Mouse (Mus musculus): Measurements from ENCODE around the gene Col28a1.

Col28a1 gene

GRCm38 (mm10) chr6:8192517-8192916 is at the start of gene Col28a1:
Col28a1 (minus strand) TSS chr6:8192617.
- no peak for DNase-seq (ENCODE audit: low read depth, low spot score)

GRCm38 (mm10) chr6:8228596-8228995 is 36.2 kb upstream of the Col28a1 start:
- DNase-seq (ENCODE audit: low read depth, low spot score), result peak; percentile 15

- peak; percentile 31 for DNase-seq (ENCODE audit: low read depth, low spot score)
These were observed 34.6 kb upstream of the Col28a1 start for GRCm38 (mm10) chr6:8227035-8227434.

- DNase-seq (ENCODE audit: low read depth, low spot score), result no peak
These were observed 18.2 kb upstream of the Col28a1 start for GRCm38 (mm10) chr6:8210661-8211060.

GRCm38 (mm10) chr6:8209866-8210186 is 17.4 kb upstream of the Col28a1 start:
- no peak for DNase-seq (ENCODE audit: low read depth, low spot score)

DNA sequence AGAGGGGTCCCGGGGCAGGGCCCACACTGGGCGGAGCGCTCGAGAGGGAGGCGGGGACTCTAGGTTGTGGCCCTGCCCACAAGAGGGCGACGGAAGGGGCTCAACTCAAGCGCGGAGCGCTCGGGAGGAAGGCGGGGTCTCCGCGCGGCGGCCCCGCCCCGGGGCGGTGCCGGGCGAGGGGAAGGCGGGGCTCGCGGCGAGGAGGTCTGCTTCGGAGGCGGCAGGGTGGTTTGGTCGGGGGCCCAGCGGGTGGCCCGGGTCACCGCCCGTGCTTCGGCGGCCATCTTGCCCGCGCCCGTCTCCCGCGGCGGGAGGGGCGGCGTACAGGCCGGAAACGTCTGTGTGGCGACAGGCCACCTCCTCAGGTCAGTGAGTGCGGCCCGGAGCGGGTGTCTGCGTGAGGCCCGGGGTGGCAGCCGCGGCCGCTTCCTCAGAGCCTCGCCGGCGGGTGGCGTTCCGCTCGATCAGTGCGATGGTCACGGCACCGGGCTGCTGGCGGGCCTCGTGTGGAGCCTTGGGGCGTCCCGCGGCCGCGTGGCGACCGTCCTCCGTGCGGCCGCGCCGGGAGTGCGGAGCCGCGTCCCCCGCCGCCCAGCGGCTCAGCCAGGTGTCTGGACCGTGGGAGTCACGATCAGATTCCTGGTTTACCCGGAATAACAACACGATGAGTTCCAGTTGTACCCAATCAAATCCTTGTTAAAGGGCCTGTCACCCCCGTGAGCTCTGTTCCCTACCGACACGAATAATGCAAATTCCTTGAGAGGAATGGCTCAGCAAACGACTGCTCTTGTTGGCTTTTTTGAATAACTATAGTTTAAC is 16.8 kb upstream of the Col28a1 start, which contains the start of gene Mios:
Mios (plus strand) TSS at position 176 of the 819 bp plus-strand sequence.
- DNase-seq (ENCODE audit: low read depth, low spot score), result peak; percentile 63

DNA sequence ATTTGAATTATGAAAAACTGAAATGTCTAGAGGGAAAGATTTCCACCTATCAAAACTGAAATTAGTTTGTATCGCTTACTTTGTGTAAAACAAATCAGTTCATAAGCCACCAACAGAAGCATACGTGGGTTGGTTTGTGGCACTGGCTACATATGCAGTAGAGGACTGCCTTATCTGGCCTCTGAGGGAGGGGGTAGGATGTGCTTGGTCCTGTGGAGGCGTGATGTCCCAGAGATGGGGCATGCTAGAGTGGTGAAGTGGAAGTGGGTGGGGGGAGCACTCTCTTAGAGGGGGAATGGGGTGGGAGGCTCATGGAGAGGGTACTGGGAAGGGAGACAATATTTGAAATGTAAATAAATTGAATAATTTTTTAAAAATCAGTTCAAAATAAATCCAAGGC is 2.5 kb downstream of the Col28a1 start:
- no peak for DNase-seq (ENCODE audit: low read depth, low spot score)

DNA sequence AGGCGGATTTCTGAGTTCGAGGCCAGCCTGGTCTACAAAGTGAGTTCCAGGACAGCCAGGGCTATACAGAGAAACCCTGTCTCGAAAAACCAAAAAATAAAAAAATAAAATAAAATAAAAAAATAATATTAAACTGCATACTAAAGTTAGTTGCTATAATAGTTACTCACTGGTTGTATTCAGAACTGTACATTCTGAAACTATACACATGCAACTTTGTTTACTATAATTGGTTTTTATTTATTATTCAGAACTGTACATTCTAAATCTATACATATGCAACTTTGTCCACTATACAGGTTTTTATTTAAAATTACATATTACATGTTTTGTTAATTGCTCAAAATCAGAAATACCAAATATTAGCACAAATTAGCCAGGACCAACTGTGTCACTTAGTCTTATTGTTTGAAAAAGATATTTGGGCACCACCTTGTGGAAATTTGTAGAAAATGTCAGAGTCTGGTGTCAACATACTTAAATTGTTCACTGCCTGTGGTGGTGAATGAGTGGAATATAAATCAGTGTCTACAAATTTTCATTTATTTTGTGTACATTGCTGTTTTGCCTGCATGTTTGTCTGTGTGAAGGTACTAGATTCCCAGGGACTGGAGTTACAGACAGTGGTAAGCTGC is 3.7 kb downstream of the Col28a1 start:
- peak; percentile 21 for DNase-seq (ENCODE audit: low read depth, low spot score)

- DNase-seq (ENCODE audit: low read depth, low spot score), result no peak
These were observed 13.9 kb downstream of the Col28a1 start for GRCm38 (mm10) chr6:8178397-8178941.

DNA sequence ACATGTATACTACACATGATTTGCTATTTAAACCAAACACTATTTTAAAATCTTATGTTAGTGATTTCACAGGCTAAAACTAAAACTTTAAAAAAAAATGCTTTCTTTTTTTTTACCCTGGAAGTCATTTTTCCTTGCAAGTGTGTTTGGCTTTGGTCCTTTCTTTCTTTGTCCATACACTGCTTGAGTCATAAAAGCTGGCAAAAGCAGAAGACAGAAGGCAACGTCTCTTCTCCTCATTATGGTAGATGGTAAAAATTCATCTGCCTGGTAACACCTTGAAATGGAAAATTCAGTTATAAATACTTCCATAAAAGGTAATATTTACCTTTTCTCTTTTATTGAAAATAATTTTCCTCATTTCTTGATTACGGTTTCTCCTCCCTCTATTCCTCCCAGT is 16.3 kb downstream of the Col28a1 start:
- no peak for DNase-seq (ENCODE audit: low read depth, low spot score)

DNA sequence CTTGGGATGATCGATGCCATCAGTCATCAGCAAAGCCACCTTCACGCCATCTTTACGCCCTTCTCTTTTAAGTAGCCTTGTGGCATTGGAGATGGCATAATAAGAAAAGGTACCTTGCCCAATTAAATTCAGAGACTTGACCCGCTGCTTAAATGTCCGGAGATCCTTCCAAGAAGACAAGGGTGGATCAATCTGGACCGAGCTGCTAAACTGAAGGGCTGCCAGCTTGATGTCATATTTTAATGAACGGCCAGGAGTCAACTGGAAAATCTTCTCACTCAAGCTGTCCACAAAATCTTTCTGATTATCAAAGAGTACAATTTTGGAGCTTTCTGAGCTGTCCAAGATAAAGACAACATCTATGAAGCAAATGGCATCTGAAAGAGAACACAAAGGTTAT is 17.1 kb downstream of the Col28a1 start:
- DNase-seq (ENCODE audit: low read depth, low spot score), result no peak

GRCm38 (mm10) chr6:8174062-8174461 is 18.4 kb downstream of the Col28a1 start:
- DNase-seq (ENCODE audit: low read depth, low spot score), result no peak

DNA sequence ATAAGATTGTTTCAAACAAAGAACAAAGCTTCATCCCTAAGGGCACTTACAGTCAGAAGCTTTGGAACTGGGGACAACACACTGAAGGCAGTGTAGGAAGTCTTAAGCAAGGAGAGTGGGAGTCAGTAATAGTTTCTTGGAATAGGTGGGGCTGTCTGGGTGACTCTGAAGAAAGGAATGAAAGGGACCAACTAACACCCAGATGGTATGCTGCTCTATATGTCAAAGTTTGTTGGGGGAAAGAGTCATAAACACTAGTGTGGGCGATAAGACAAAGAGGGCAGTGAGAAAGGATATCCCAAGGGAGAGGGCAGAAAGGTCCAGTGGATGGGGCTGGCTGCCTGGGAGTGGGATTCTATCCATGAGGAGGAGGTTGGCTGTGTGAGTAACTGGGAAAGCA is 20.3 kb downstream of the Col28a1 start:
- no peak for DNase-seq (ENCODE audit: low read depth, low spot score)

DNA sequence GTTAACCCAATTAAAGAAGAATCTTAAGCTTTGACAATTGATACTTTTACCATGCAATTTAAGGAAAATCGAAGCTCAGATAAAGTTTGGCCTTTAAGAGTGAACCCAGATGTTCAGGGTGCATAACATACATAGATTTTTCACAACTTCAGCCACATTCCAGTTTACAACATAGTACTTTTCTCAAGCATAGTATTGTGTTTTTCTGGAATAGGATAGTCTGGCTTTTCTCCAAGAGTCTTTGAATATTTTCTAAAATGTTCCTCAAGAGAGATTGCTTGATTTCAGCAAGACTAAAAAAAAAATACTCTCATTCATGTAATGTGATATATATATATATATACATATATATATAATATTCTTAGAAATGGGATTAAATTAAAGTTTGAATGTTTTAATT is 27.7 kb downstream of the Col28a1 start:
- no peak for DNase-seq (ENCODE audit: low read depth, low spot score)

DNA sequence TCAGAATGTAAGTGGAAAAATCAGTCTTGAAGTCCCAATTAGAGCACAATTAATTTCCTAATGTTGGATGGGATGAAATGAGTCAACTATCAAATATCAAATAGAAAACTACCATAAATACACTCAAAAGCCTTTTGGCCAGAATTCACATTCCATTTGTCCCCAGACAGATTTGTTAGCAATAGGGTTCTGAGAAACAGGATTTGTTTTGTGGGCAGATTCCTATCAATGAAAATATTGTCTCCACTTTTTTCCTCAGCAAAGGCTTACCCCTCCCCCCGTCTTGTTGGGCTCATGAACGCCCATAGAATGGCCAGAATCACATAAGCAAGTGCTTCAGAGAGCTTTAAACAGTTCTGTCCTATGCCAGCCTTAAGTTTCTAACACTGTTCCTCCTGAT is 32.4 kb downstream of the Col28a1 start:
- DNase-seq (ENCODE audit: low read depth, low spot score), result no peak

- no peak for DNase-seq (ENCODE audit: low read depth, low spot score)
These were observed 35.3 kb downstream of the Col28a1 start for GRCm38 (mm10) chr6:8157121-8157520.

DNA sequence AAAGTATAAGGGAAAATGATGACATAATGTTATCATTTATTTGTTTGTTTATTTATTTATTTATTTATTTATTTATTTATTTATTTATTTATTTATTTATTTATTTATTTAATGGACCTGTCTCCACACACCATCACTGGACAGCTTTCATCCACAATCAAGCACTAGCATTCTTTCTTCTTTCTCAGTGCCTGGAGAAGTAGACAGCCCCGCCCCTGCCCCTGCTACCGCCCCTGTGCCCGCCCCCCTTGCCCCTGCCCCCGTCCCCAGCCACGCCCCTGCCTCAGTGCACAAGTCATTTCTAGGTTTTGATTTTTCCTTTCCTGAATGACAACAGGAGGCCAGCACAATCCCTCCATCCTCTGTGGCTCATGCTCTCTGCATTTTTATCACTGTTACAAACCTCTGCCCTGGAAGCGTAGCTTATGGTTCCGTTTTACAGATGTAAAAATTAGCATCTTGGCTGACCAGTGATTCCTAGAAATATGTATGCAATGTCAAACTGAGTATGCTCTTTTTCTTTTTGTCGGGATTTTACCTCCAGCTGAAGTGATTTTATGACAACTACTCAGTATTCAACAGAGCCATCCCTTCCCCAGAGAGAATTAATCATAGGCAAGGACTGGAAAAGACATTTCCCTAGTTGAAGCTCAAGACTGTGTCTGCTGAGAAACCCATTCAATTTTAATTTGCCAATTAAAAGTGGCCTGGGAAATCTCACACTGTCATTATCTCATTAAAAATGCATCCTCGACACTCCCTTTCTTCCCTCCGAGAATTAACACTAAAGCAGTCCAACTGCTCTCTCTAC is 39.7 kb downstream of the Col28a1 start:
- DNase-seq (ENCODE audit: low read depth, low spot score), result no peak

- DNase-seq (ENCODE audit: low read depth, low spot score), result no peak
These were observed 43.5 kb downstream of the Col28a1 start for GRCm38 (mm10) chr6:8148916-8149315.

DNA sequence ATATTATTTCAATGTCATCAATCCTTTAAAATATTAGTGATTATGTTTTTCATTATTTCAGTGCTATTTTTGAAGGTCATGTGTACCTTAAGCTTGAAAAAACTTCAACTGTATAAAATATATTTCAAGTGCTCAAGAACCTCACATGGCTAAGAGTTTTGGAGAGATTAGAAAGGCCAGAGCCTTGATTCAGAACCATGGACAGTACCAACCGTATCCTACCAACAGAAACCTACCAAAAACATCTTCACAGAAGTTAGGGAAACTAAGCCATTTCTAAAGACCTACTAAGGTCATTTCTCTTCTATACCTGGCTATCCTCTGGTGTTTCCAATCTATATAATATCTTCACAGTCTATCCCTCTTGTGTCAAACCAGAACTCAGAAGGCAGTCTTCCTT is 50.5 kb downstream of the Col28a1 start:
- no peak for DNase-seq (ENCODE audit: low read depth, low spot score)

GRCm38 (mm10) chr6:8130149-8130548 is 62.3 kb downstream of the Col28a1 start:
- no peak for DNase-seq (ENCODE audit: low read depth, low spot score)

DNA sequence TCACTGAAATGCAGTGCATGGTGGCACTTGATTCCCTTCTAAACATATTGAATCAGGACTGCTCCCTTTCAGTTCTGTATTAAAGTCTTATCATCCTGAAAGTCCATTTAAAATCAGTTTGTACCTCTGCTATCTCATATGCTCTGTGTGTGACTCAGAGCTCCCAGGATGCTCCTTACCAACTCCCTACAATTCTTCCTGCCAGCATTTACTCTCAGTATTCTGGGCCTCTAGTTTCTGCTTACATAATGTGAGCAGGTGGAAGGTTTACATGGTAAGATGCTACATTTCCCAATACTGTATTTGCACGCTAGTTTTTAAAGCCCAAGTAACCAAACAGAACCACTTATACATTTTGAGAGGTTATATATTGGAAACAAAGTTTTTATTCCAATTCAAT is 64.3 kb downstream of the Col28a1 start:
- peak; percentile 34 for DNase-seq (ENCODE audit: low read depth, low spot score)

DNA sequence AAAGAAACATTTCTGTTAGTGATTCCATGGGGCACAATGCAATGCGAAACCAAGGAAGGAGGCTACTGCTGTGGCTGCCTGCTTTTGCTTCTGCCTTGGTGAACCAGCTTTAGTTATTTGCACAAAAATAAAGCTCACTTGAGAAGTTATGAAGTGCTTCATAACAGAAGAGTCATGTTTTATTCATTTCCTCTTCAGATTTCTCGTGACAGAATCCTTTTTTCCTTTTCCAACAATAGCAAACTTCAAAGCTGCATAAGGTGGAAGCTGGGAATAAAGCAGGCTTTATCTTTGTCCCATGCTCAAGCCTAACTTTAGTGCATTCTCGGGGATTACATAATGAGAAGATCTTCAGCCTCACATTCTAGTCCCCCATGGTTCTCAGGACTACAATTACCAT is 65.9 kb downstream of the Col28a1 start:
- DNase-seq (ENCODE audit: low read depth, low spot score), result peak; percentile 53

Data from telencephalon, adult 2 months (tissue).